Mouse (Mus musculus): ENCODE results near the gene Hlcs.

DNA sequence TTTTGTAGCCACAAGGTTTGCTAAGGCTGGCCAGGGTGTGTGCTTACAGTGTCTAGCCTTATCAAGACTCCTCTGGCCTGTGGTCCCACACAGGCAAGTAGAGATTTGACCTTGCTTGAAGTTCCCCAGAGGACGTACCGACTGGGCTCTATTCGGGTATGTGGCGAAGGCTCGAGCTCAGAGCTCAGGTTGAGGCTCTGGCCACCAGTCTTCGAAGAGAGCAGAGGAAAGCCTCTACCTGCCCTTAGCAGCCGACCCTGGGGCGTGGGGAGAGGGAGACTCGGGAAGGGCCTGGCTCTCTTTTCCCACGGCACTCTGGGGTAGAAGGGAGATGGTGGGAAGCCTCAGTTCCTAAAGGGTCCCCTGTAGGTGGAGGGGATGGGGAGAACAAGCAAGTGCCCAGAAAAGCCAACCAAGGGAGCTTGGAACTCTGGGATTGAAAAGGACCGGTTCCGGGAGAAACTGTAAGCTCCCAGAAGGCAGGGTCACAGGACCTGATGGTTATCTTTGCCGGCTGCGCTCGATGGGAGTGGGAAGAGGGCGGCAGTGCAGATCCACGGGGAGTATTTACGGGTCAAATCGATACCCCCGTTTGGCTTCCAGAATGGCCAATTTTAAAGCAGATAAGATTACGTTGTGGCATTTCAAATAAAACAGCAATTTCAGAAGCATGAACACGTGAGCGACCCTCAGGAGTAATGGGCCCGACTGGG, 220.1 kb downstream of the Hlcs start:
- TF ChIP-seq POLR2A (IDR thresholded peaks at IDR 0.05; ENCODE audit: borderline replicate concordance, control insufficient read depth, low read depth, low read length) (no peak), CTCF (IDR thresholded peaks at IDR 0.05; ENCODE audit: control insufficient read depth, insufficient read depth, low read length) (no peak)

Measured in bone marrow, adult 2 months (tissue).